Mouse (Mus musculus) kidney, embryonic 14.5 days (tissue): Measurements from ENCODE around the gene Ifitm10. TPM values are rescaled to one million over a fixed set of nuclear protein-coding genes. Genes with fewer than 3 reads are reported as not detected.
"Not testable (repeated sequence)": the region's sequence is repeated elsewhere in the genome, so short reads cannot be mapped to it uniquely, and the experiment has no call there.

Source experiments
- ATAC-seq: fragments of 200-750 bp; cut with Nextera tagmentation; 2 replicates; pipeline ENCODE4 v1.8.0; 2017; ENCODE audit warnings: moderate number of reproducible peaks, mild to moderate bottlenecking, moderate TSS enrichment, moderate library complexity; ENCODE audit not compliant: low FRiP score, low TSS enrichment
- H3K27ac ChIP-seq: fragments of 300-500 bp; sonication (generic); 2 replicates; pipeline ENCODE4 v1.5.1; 2014; ENCODE audit warnings: low read depth, mild to moderate bottlenecking, low read length, moderate library complexity, mixed read lengths
- H3K27me3 ChIP-seq: fragments of 300-500 bp; sonication (generic); 2 replicates; pipeline ENCODE4 v1.6.1; 2014; ENCODE audit warnings: mild to moderate bottlenecking, low read length; ENCODE audit not compliant: control insufficient read depth, insufficient read depth
- H3K36me3 ChIP-seq: fragments of 300-500 bp; sonication (generic); 2 replicates; pipeline ENCODE4 v1.6.1; 2014; ENCODE audit warnings: low read length, mixed read lengths; ENCODE audit not compliant: control insufficient read depth, insufficient read depth
- H3K4me1 ChIP-seq: fragments of 300-500 bp; sonication (generic); 2 replicates; pipeline ENCODE4 v1.6.1; 2014; ENCODE audit warnings: low read length, mixed read lengths; ENCODE audit not compliant: control insufficient read depth, insufficient read depth
- H3K4me2 ChIP-seq: fragments of 300-500 bp; sonication (generic); replicated peaks from 2 replicates; pipeline ENCODE4 v1.6.1; 2014; ENCODE audit warnings: low read depth, mild to moderate bottlenecking, low read length
- H3K4me3 ChIP-seq: fragments of 300-500 bp; sonication (generic); 2 replicates; pipeline ENCODE4 v1.5.1; 2014; ENCODE audit warnings: mild to moderate bottlenecking, low read length
- H3K9ac ChIP-seq: fragments of 300-500 bp; sonication (generic); 2 replicates; pipeline ENCODE4 v1.6.1; 2014; ENCODE audit warnings: low read depth, mild to moderate bottlenecking, low read length, moderate library complexity
- H3K9me3 ChIP-seq: fragments of 300-500 bp; sonication (generic); 2 replicates; pipeline ENCODE4 v1.6.1; 2016; ENCODE audit warnings: low read length; ENCODE audit not compliant: control insufficient read depth
- WGBS: fragments of 180-500 bp; shearing (Covaris S2); extraction: QIAGEN DNeasy Blood & Tissue Kit; methylation state at CpG from one replicate; pipeline ENCODE4 v1.1.7; 2014; 5-methylcytosine and 5-hydroxymethylcytosine counted together
- polyA plus RNA-seq: library from polyadenylated mRNA; unstranded; fragments of >200 nt; fragmentation: Nextera tagmentation; extraction: Ambion mirVana; gene quantifications from 2 replicates; pipeline ENCODE4 v1.2.1, GENCODE M21; 2014

The Ifitm10 gene
- polyA plus RNA-seq, 1 experiment from 2014 or later, result 1.4 TPM

DNA sequence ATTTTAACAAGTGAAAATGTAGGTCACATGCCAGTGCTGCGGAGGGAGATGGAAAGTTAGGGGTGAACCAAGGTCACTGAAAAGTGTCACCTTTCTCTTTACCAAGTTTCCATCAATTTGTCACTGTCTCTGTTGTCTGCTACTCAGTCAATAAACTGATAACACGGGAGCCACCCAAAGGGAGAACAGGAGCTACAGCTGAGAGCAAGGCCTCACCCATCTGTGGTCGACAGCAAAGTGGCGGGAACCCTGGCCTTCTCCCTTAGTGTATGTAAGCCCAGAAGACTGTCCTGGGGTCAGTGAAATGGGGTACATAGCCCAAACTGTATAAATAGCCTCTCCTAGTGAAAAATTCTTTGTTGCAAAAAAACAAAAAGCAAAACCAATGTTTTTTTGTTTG is 26.0 kb downstream of the Ifitm10 start:
- Histone ChIP-seq H3K4me2 (no peak overlapping the region), H3K27ac (no peak overlapping the region), H3K4me3 (no peak overlapping the region), H3K9me3 (no peaks in the 10 kb centered on the region), H3K36me3 (no peaks in the 10 kb centered on the region), H3K4me1 (peaks cover 6% of the 10 kb centered on the region; the same call in 1 of the 2 replicates), H3K9ac (no peak overlapping the region), H3K27me3 (no peaks in the 10 kb centered on the region)
- no peak for ATAC-seq
- WGBS, result 54% methylated on average over 4 of the region's 4 CpGs

DNA sequence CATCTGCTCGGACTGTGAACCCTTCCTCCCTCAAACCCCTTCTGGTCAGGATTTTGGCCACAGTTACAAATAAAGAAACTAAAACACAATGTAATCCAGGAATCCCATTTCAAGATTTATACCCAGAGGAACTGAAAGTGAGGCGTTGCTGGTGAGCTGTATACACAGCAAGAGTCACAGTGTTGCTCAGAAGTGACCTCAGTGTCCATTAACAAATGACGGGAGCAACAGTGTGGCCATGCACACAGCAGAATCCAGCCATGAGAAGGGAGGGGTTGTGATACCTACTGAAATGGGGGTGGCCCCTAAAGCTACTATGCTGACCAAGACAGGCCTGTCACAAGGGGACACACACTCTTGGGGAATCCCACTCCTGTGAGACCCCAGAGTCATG is 31.3 kb downstream of the Ifitm10 start:
- 63% methylated on average over 3 of the region's 3 CpGs for WGBS
- ATAC-seq, result no peak
- H3K27me3 ChIP-seq, result no peaks in the 10 kb centered on the region

DNA sequence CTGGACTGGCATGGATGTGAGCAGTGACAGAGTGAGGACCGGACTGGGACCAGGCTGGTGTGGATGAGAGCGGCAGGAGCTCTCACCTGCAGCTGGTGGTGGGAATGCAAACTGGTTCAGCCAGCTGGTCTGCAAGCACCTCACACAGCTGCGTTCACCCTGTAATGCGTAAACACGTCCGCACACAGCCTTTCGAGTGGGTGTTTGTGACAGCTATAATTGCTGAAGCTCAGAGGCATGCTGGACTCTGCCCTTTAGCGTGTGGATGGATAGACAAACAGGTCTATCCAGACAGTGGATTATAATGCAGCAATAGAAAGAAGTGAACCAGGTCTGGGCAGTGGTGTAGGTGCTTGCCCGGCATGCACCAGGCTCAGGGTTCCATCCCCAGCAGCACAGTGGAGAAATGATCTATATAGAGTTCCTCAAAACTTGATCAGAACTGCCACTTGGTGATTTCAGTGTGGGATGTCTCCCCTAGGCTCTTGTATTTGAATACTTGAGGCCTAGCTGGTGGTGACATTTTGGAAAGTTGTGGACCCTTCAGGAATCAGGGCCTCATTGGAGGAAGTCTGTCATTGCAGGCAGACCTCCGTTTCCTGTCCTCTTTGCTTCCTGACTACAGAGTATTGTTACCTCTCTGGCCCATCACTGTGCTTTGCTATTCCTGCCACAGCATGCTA is 31.8 kb downstream of the Ifitm10 start:
- Histone ChIP-seq H3K4me1 (peaks cover 14% of the 10 kb centered on the region), H3K36me3 (no peaks in the 10 kb centered on the region), H3K9me3 (no peaks in the 10 kb centered on the region), H3K4me3 (no peak overlapping the region), H3K27ac (no peak overlapping the region), H3K4me2 (no peak overlapping the region), H3K9ac (no peak overlapping the region), H3K27me3 (no peaks in the 10 kb centered on the region)
- ATAC-seq, result 0 out of 2 replicates have a peak, but pooled peaks have one; percentile 43
- 64% methylated on average over 10 of the region's 10 CpGs for WGBS

More for the DNA sequence above, 31.3 kb downstream of the Ifitm10 start:
- no peak overlapping the region for H3K9ac ChIP-seq
- no peak overlapping the region for H3K4me2 ChIP-seq
- no peaks in the 10 kb centered on the region for H3K9me3 ChIP-seq
- H3K27ac ChIP-seq, result no peak overlapping the region
- no peaks in the 10 kb centered on the region for H3K36me3 ChIP-seq
- peaks cover 14% of the 10 kb centered on the region for H3K4me1 ChIP-seq
- no peak overlapping the region for H3K4me3 ChIP-seq

DNA sequence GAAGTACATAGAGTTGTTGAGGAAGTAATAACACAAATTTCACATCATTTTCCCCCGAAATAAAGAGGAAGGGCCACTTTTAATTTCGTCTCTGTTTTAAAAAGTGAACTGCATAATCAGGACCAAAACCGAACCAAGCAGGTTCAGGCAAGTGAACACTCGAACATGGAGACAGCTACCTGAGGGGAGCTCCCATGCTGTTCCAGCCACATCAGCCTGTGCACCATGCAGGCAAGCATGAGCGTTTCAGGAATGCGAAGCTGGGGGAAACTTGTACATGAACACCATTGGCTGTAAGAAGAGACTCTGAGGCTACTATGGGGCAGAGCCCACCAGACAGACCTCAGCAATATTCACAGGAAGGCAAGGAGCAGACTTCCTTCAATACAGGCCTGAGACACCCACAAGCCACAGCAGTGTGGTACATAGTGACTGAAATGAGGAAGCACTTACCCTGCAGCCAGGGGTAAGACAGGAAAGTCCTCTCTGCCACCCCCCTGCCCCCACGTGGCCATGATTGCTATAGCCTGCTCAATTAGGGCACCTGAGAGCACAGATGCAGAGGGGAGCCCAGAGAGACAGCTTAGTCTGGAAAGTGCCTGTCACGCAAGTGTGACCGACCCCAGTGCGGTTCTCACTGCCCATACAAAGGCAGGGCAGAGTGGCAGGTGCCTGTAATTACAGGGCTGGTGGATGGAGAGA is 33.1 kb downstream of the Ifitm10 start:
- Histone ChIP-seq H3K4me2 (no peak overlapping the region), H3K27ac (no peak overlapping the region), H3K36me3 (no peaks in the 10 kb centered on the region), H3K4me3 (no peak overlapping the region), H3K9ac (no peak overlapping the region), H3K9me3 (no peaks in the 10 kb centered on the region), H3K4me1 (peaks cover 14% of the 10 kb centered on the region), H3K27me3 (no peaks in the 10 kb centered on the region)
- 43% methylated on average over 10 of the region's 10 CpGs for WGBS
- ATAC-seq, result peak; percentile 61; the same call in 1 of the 2 replicates

DNA sequence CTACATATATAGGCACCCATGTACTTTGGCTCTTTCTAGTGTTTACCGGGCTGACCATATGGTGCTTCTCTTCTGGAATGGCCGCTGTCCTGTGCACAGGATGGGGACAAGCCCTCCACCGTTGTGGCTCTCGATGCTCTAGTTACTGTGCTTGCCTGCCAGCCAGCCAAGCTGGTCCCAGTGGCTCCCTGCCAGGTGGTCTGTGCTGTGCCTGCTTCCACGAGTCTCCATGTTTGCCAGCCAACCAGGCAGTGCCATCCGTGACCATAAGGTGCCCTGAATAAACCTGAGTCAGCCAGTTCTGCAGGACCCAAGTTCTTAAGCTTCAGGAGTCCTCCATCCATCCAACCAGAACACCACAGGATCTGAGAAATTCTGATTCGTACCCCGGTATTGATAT is 38.4 kb downstream of the Ifitm10 start:
- no peak for ATAC-seq

DNA sequence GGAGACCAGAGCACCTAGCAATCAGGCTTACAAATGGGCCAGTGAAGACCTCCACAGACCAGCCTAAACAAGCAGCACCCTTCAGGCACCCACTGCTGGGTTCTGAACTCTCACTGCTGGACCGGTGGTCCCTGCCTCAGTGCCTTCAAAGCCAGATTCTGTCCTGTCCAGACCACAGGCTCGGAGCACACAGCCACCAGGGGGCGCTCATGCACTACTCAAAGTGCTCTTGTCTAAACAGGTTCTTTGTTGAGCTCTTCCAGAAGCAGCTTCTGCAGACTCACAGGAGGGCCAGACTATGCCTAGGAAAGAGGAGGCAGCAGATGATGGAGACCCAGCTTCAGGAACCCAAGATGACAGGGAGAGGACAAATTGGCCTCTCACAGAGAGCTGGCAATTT is 39.3 kb downstream of the Ifitm10 start:
- H3K9ac ChIP-seq, result no peak overlapping the region
- H3K9me3 ChIP-seq, result no peaks in the 10 kb centered on the region
- H3K27ac ChIP-seq, result no peak overlapping the region
- peak; percentile 88 for ATAC-seq
- no peaks in the 10 kb centered on the region for H3K36me3 ChIP-seq
- peaks cover 15% of the 10 kb centered on the region for H3K4me1 ChIP-seq
- no peaks in the 10 kb centered on the region for H3K27me3 ChIP-seq
- H3K4me2 ChIP-seq, result no peak overlapping the region
- H3K4me3 ChIP-seq, result no peak overlapping the region
- 2% methylated on average over 3 of the region's 3 CpGs for WGBS

More for the DNA sequence above, 38.4 kb downstream of the Ifitm10 start:
- Histone ChIP-seq H3K9me3 (no peaks in the 10 kb centered on the region), H3K9ac (no peak overlapping the region), H3K36me3 (no peaks in the 10 kb centered on the region), H3K4me3 (no peak overlapping the region), H3K27ac (no peak overlapping the region), H3K4me1 (peaks cover 8% of the 10 kb centered on the region), H3K27me3 (no peaks in the 10 kb centered on the region), H3K4me2 (no peak overlapping the region)
- WGBS, result 84% methylated on average over 8 of the region's 8 CpGs

DNA sequence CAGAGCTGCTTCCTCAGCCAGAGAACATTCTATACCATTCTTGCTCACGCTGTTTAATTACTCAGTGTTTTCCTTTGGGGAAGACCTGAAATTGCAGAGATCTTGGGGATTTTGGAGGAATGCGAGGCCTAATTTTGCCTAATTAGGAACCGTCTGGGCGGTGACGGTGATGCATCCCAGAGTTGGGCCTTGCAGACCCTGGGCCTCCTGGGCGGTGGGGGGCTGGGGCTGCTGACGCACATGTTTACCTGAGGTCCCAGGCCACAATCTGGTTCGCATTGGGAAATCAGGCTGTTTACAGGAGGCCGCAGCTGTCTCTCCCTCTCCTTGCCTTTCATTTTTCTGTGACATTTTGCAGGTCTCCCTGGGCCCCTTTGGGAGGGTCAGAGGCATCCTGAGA is 40.8 kb downstream of the Ifitm10 start:
- not testable (repeated sequence) for H3K4me2 ChIP-seq, H3K9me3 ChIP-seq, H3K9ac ChIP-seq, H3K36me3 ChIP-seq, H3K27ac ChIP-seq, ATAC-seq, H3K4me3 ChIP-seq, H3K27me3 ChIP-seq
- H3K4me1 ChIP-seq, result peaks cover 18% of the 10 kb centered on the region
- WGBS, result 83% methylated on average over 2 of the region's 9 CpGs

DNA sequence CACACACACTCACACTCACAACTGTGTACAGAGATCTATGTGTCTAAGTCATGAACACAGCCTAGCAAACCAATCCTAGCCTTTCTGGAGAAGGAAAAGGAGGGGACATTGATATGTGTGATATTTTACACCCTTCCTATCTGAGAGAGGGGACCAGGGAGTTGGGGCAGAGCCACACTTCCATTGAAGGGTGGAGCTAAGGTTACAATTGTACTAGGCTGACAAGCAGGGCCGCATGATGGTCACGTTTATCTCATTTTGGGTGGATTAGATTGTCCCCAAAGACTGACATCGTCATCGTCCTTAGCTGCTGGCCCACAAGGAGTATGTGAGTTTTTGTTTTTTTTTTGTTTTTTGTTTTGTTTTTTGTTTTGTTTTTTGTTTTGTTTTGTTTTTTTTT is 42.3 kb downstream of the Ifitm10 start:
- H3K9ac ChIP-seq, result no peak overlapping the region
- 79% methylated on average over 4 of the region's 4 CpGs for WGBS
- no peak overlapping the region for H3K27ac ChIP-seq
- peaks cover 18% of the 10 kb centered on the region for H3K4me1 ChIP-seq
- no peak for ATAC-seq
- no peaks in the 10 kb centered on the region for H3K36me3 ChIP-seq
- H3K27me3 ChIP-seq, result no peaks in the 10 kb centered on the region
- no peak overlapping the region for H3K4me3 ChIP-seq
- no peaks in the 10 kb centered on the region for H3K9me3 ChIP-seq
- H3K4me2 ChIP-seq, result no peak overlapping the region

DNA sequence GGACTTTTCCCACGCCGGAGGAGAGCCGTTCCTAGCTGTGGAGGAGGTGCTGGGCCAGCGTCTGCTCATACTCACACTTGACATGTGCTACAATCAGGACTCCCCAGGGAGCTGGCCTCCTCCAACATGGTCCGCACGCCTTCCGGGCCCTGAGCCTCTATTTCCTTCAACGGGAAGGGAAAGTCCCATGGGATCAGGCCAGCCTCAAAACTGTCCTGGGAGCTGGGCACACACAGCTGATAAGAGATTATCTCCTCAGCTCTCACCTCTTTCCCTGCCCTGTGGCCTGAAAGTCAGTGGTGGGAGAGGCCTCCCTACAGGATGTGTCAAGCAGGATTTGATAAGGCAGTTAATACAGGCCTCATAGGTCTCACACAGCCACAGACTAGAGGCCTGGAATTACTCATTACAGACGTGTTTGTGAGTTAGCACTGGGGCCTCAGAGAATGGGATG is 43.3 kb downstream of the Ifitm10 start:
- Histone ChIP-seq H3K4me3 (no peak overlapping the region), H3K4me1 (peaks cover 18% of the 10 kb centered on the region), H3K9ac (no peak overlapping the region), H3K27me3 (no peaks in the 10 kb centered on the region), H3K27ac (0 out of 2 replicates have a peak overlapping the region, but pooled peaks have one; percentile 9), H3K36me3 (no peaks in the 10 kb centered on the region), H3K4me2 (no peak overlapping the region), H3K9me3 (no peaks in the 10 kb centered on the region)
- peak; percentile 66 for ATAC-seq
- WGBS, result 35% methylated on average over 9 of the region's 9 CpGs
